Mouse (Mus musculus) midbrain, embryonic 14.5 days (tissue): ENCODE data around the gene Klf1. TPM values are rescaled to one million over a fixed set of nuclear protein-coding genes. Genes with fewer than 3 reads are reported as not detected.

Source experiments
- ATAC-seq: fragments of 200-750 bp; cut with Nextera tagmentation; 2 replicates; pipeline ENCODE4 v1.8.0; 2017; ENCODE audit warnings: moderate number of reproducible peaks, moderate library complexity; ENCODE audit not compliant: low FRiP score, low TSS enrichment
- DNase-seq: peaks from one replicate; pipeline ENCODE4 v3.0.0-alpha.2; 2015
- H3K27ac ChIP-seq: fragments of 300-500 bp; sonication (generic); replicated peaks from 2 replicates; pipeline ENCODE4 v1.5.1; 2014; ENCODE audit warnings: mild to moderate bottlenecking, low read depth, low read length, moderate library complexity
- H3K27me3 ChIP-seq: fragments of 300-500 bp; sonication (generic); 2 replicates; pipeline ENCODE4 v1.6.1; 2014; ENCODE audit warnings: low read length, control low read depth, mixed read lengths; ENCODE audit not compliant: control insufficient read depth, insufficient read depth
- H3K36me3 ChIP-seq: fragments of 300-500 bp; sonication (generic); 2 replicates; pipeline ENCODE4 v1.6.1; 2014; ENCODE audit warnings: low read length, control low read depth; ENCODE audit not compliant: control insufficient read depth, insufficient read depth
- H3K4me1 ChIP-seq: fragments of 300-500 bp; sonication (generic); 2 replicates; pipeline ENCODE4 v1.6.1; 2014; ENCODE audit warnings: mild to moderate bottlenecking, antibody characterized with exemption, low read length, control low read depth; ENCODE audit not compliant: control insufficient read depth, insufficient read depth
- H3K4me2 ChIP-seq: fragments of 300-500 bp; sonication (generic); 2 replicates; pipeline ENCODE4 v1.6.1; 2014; ENCODE audit warnings: mild to moderate bottlenecking, low read length, moderate library complexity
- H3K4me3 ChIP-seq: fragments of 300-500 bp; sonication (generic); replicated peaks from 2 replicates; pipeline ENCODE4 v1.5.1; 2014; ENCODE audit warnings: low read depth, low read length
- H3K9ac ChIP-seq: fragments of 300-500 bp; sonication (generic); replicated peaks from 2 replicates; pipeline ENCODE4 v1.6.1; 2014; ENCODE audit warnings: mild to moderate bottlenecking, low read length, moderate library complexity
- H3K9me3 ChIP-seq: fragments of 300-500 bp; sonication (generic); 2 replicates; pipeline ENCODE4 v1.6.1; 2016; ENCODE audit warnings: low read length, control low read depth, mixed read lengths; ENCODE audit not compliant: control insufficient read depth
- WGBS: fragments of 180-500 bp; shearing (Covaris S2); extraction: QIAGEN DNeasy Blood & Tissue Kit; methylation state at CpG from one replicate; pipeline ENCODE4 v1.1.7; 2014; 5-methylcytosine and 5-hydroxymethylcytosine counted together
- polyA plus RNA-seq: library from polyadenylated mRNA; unstranded; fragments of >200 nt; fragmentation: Nextera tagmentation; extraction: Ambion mirVana; gene quantifications from 2 replicates; pipeline ENCODE4 v1.2.1, GENCODE M21; 2014

Klf1 gene
- 0.19 and 0.63 TPM in 2 replicates for polyA plus RNA-seq

GRCm38 (mm10) chr8:84901752-84902151 lies at the start of gene Klf1:
Gene Klf1 (plus strand): TSS chr8:84901928.
- Histone ChIP-seq H3K4me1 (peaks cover 11% of the 10 kb centered on the region; the same call in 1 of the 2 replicates), H3K9ac (peak within 1 kb of the TSS; percentile 50), H3K36me3 (no peaks in the 10 kb centered on the region), H3K27me3 (peaks cover 14% of the 10 kb centered on the region; the same call in 1 of the 2 replicates), H3K9me3 (no peaks in the 10 kb centered on the region), H3K27ac (no peak within 1 kb of the TSS), H3K4me3 (peak within 1 kb of the TSS; percentile 42), H3K4me2 (peak within 1 kb of the TSS; percentile 90)
- DNase-seq (no peak), ATAC-seq (no peak)
- 78% methylated on average over 3 of the region's 3 CpGs for whole genome bisulfite sequencing

- H3K4me3 ChIP-seq = peak overlapping the region; percentile 86; the same call in 1 of the 2 replicates
- 97% methylated on average over 3 of the region's 3 CpGs for WGBS
- no peak overlapping the region for H3K27ac ChIP-seq
- H3K27me3 ChIP-seq = no peaks in the 10 kb centered on the region
- peak; percentile 9; the same call in 1 of the 2 replicates for ATAC-seq
- H3K36me3 ChIP-seq = peaks cover 24% of the 10 kb centered on the region
- no peak overlapping the region for H3K9ac ChIP-seq
- H3K4me1 ChIP-seq = peaks cover 13% of the 10 kb centered on the region
- no peak for DNase-seq
- H3K4me2 ChIP-seq = peak overlapping the region; percentile 4; the same call in 1 of the 2 replicates
- no peaks in the 10 kb centered on the region for H3K9me3 ChIP-seq
These were observed 45.3 kb upstream of the Klf1 start for GRCm38 (mm10) chr8:84856434-84856833.

GRCm38 (mm10) chr8:84856864-84857441 lies 44.8 kb upstream of the Klf1 start, which contains the start of gene Farsa:
Gene Farsa (plus strand): TSS chr8:84856989.
- under 1% methylated on average over 39 of the region's 39 CpGs for WGBS

GRCm38 (mm10) chr8:84871376-84872308 lies 30.1 kb upstream of the Klf1 start, which contains the start of gene Syce2:
Gene Syce2 (plus strand): TSS chr8:84872111.
- 15% methylated on average over 46 of the region's 46 CpGs for WGBS
- peak within 1 kb of the TSS; percentile 36 for H3K4me3 ChIP-seq
- peak; percentile 64; the same call in 1 of the 2 replicates for ATAC-seq

More at GRCm38 (mm10) chr8:84856864-84857441, 44.8 kb upstream of the Klf1 start, which contains the start of gene Farsa:
- peak within 1 kb of the TSS; percentile 69 for H3K27ac ChIP-seq
- peaks cover 13% of the 10 kb centered on the region for H3K4me1 ChIP-seq
- H3K36me3 ChIP-seq = peaks cover 29% of the 10 kb centered on the region
- peak within 1 kb of the TSS; percentile 86 for H3K4me3 ChIP-seq
- peak within 1 kb of the TSS; percentile 90 for H3K4me2 ChIP-seq
- ATAC-seq (peak; percentile 89), DNase-seq (peak; percentile 97)
- no peaks in the 10 kb centered on the region for H3K9me3 ChIP-seq
- peak within 1 kb of the TSS; percentile 82 for H3K9ac ChIP-seq
- no peaks in the 10 kb centered on the region for H3K27me3 ChIP-seq

GRCm38 (mm10) chr8:84872309-84872965 lies 29.3 kb upstream of the Klf1 start:
- peaks cover 31% of the 10 kb centered on the region for H3K36me3 ChIP-seq
- peak overlapping the region; percentile 43 for H3K9ac ChIP-seq
- H3K4me1 ChIP-seq = peaks cover 5% of the 10 kb centered on the region
- no peaks in the 10 kb centered on the region for H3K9me3 ChIP-seq
- 0 out of 2 replicates have a peak, but pooled peaks cover 7% of the 10 kb centered on the region for H3K27me3 ChIP-seq
- DNase-seq = peak; percentile 39
- H3K4me3 ChIP-seq = peak overlapping the region; percentile 36
- 2% methylated on average over 54 of the region's 54 CpGs for WGBS
- H3K4me2 ChIP-seq = peak overlapping the region; percentile 69
- ATAC-seq = peak; percentile 48
- H3K27ac ChIP-seq = no peak overlapping the region

More at GRCm38 (mm10) chr8:84871376-84872308, 30.1 kb upstream of the Klf1 start, which contains the start of gene Syce2:
- peaks cover 5% of the 10 kb centered on the region for H3K4me1 ChIP-seq
- 0 out of 2 replicates have a peak, but pooled peaks cover 7% of the 10 kb centered on the region for H3K27me3 ChIP-seq
- peak; percentile 75 for DNase-seq
- peaks cover 39% of the 10 kb centered on the region for H3K36me3 ChIP-seq
- peak within 1 kb of the TSS; percentile 43 for H3K9ac ChIP-seq
- H3K27ac ChIP-seq = no peak within 1 kb of the TSS
- peak within 1 kb of the TSS; percentile 69 for H3K4me2 ChIP-seq
- no peaks in the 10 kb centered on the region for H3K9me3 ChIP-seq

GRCm38 (mm10) chr8:84873016-84873415 lies 28.7 kb upstream of the Klf1 start:
- 67% methylated on average over 4 of the region's 4 CpGs for WGBS
- H3K4me1 ChIP-seq = peaks cover 5% of the 10 kb centered on the region
- peak overlapping the region; percentile 36 for H3K4me3 ChIP-seq
- H3K27me3 ChIP-seq = 0 out of 2 replicates have a peak, but pooled peaks cover 7% of the 10 kb centered on the region
- H3K27ac ChIP-seq = no peak overlapping the region
- H3K9ac ChIP-seq = no peak overlapping the region; the same call in 1 of the 2 replicates
- no peak for ATAC-seq
- H3K9me3 ChIP-seq = no peaks in the 10 kb centered on the region
- peaks cover 25% of the 10 kb centered on the region for H3K36me3 ChIP-seq
- peak overlapping the region; percentile 69 for H3K4me2 ChIP-seq
- no peak for DNase-seq

- ATAC-seq (no peak), DNase-seq (no peak)
- Histone ChIP-seq H3K27me3 (0 out of 2 replicates have a peak, but pooled peaks cover 7% of the 10 kb centered on the region), H3K27ac (no peak overlapping the region), H3K4me2 (no peak overlapping the region), H3K9me3 (no peaks in the 10 kb centered on the region), H3K4me3 (no peak overlapping the region), H3K4me1 (peaks cover 5% of the 10 kb centered on the region), H3K36me3 (peaks cover 12% of the 10 kb centered on the region), H3K9ac (no peak overlapping the region)
- WGBS = 94% methylated on average over 3 of the region's 3 CpGs
These were observed 27.4 kb upstream of the Klf1 start for GRCm38 (mm10) chr8:84874339-84874738.
